Comparison of ENCODE assay signal across 8 mouse cellular contexts in genomic region chr7:3291197-3291596, GRCm38 (mm10). TPM values are rescaled to one million over a fixed set of nuclear protein-coding genes. Genes with fewer than 3 reads are reported as not detected.
DNase-seq lines count a peak whose midpoint lies in the region; ATAC-seq and TF ChIP-seq lines count a peak whose summit lies in the region.
"Had no signal": no experiment of that assay in that cellular context is flagged by ENCODE, and none has a peak within 500 bp of the region (broad histone marks: within the 10 kb centered on the region; RNA-seq: fewer than 3 reads in every experiment).

No protein-coding gene starts in this region.

- DNase-seq in MN1 (ENCODE audit: low spot score): peak; percentile 68
- peak; percentile 55 for DNase-seq in heart, postnatal 0 days (ENCODE audit: low spot score)
- DNase-seq in frontal cortex, postnatal 10 days (ENCODE audit: low spot score in 2 of 2): no peak
- DNase-seq in frontal cortex, postnatal 14 days (ENCODE audit: low spot score in 2 of 2): no peak

- TF ChIP-seq POLR2A in cortical plate, adult 2 months (IDR thresholded peaks at IDR 0.05; ENCODE audit: extremely low read depth, insufficient read depth, low read length): no peak

- no peak for TF ChIP-seq EP300 in heart, postnatal 0 days (IDR thresholded peaks at IDR 0.05; ENCODE audit: low read depth)

- no peaks in the 10 kb centered on the region for H3K27me3 ChIP-seq in heart, postnatal 0 days (ENCODE audit: control insufficient read depth, insufficient read depth, low read length)
- H3K27me3 ChIP-seq in liver, embryonic 12.5 days (replicated peaks): no peaks in the 10 kb centered on the region
- H3K27me3 ChIP-seq in neural tube, embryonic 12.5 days (replicated peaks): no peaks in the 10 kb centered on the region

- no peak for TF ChIP-seq CTCF in cortical plate, adult 2 months (IDR thresholded peaks at IDR 0.05; ENCODE audit: extremely low read depth, insufficient read depth, low read length)
- no peak for TF ChIP-seq CTCF in heart, postnatal 0 days (IDR thresholded peaks at IDR 0.05; ENCODE audit: low read depth)

- ATAC-seq in heart, postnatal 0 days (ENCODE audit: insufficient read depth, low read depth): peak; percentile 24; the same call in 1 of the 2 replicates
- no peak for ATAC-seq in liver, embryonic 12.5 days
- ATAC-seq in neural tube, embryonic 12.5 days (ENCODE audit: low FRiP score, low read depth): peak; percentile 4; the same call in 1 of the 2 replicates

- H3K27ac ChIP-seq in cortical plate, adult 2 months (ENCODE audit: insufficient read depth, low read length): no peak overlapping the region
- peak overlapping the region; percentile 93 for H3K27ac ChIP-seq in heart, postnatal 0 days (ENCODE audit: low read depth)
- no peak overlapping the region for H3K27ac ChIP-seq in liver, embryonic 12.5 days
- no peak overlapping the region for H3K27ac ChIP-seq in neural tube, embryonic 12.5 days

- peak overlapping the region; percentile 77 for H3K9ac ChIP-seq in heart, postnatal 0 days (replicated peaks; ENCODE audit: low read depth, low read length)
- no peak overlapping the region for H3K9ac ChIP-seq in liver, embryonic 12.5 days
- H3K9ac ChIP-seq in neural tube, embryonic 12.5 days: 0 out of 2 replicates have a peak overlapping the region, but pooled peaks have one; percentile 13

- H3K4me2 ChIP-seq in heart, postnatal 0 days (ENCODE audit: low read depth, low read length): peak overlapping the region; percentile 68
- H3K4me2 ChIP-seq in liver, embryonic 12.5 days: peak overlapping the region; percentile 73
- H3K4me2 ChIP-seq in neural tube, embryonic 12.5 days (replicated peaks): peak overlapping the region; percentile 63

- WGBS in heart, postnatal 0 days: 7% methylated on average over 6 of the region's 6 CpGs
- WGBS in liver, embryonic 12.5 days (ENCODE audit: insufficient replicate concordance): 44% methylated on average over 6 of the region's 6 CpGs
- 24% methylated on average over 6 of the region's 6 CpGs for WGBS in neural tube, embryonic 12.5 days

- peak overlapping the region; percentile 5 for H3K4me3 ChIP-seq in cortical plate, adult 2 months (ENCODE audit: insufficient read depth, low read length)
- peak overlapping the region; percentile 64 for H3K4me3 ChIP-seq in heart, postnatal 0 days (ENCODE audit: low read depth, low read length)
- peak overlapping the region; percentile 46 for H3K4me3 ChIP-seq in liver, embryonic 12.5 days
- peak overlapping the region; percentile 39 for H3K4me3 ChIP-seq in neural tube, embryonic 12.5 days

- H3K4me1 ChIP-seq in cortical plate, adult 2 months (ENCODE audit: control insufficient read depth, insufficient read depth, low read length): peaks cover 3% of the 10 kb centered on the region; the same call in 1 of the 2 replicates
- H3K4me1 ChIP-seq in heart, postnatal 0 days (ENCODE audit: control insufficient read depth, insufficient read depth): peaks cover 21% of the 10 kb centered on the region
- peaks cover 65% of the 10 kb centered on the region for H3K4me1 ChIP-seq in liver, embryonic 12.5 days
- peaks cover 28% of the 10 kb centered on the region; the same call in 1 of the 2 replicates for H3K4me1 ChIP-seq in neural tube, embryonic 12.5 days

- H3K36me3 ChIP-seq in heart, postnatal 0 days (replicated peaks; ENCODE audit: control insufficient read depth, insufficient read depth, low read length): peaks cover 24% of the 10 kb centered on the region
- 0 out of 2 replicates have a peak, but pooled peaks cover 6% of the 10 kb centered on the region for H3K36me3 ChIP-seq in liver, embryonic 12.5 days
- H3K36me3 ChIP-seq in neural tube, embryonic 12.5 days: 0 out of 2 replicates have a peak, but pooled peaks cover 6% of the 10 kb centered on the region

- H3K9me3 ChIP-seq in heart, postnatal 0 days (replicated peaks; ENCODE audit: control insufficient read depth, low read length): no peaks in the 10 kb centered on the region
- no peaks in the 10 kb centered on the region for H3K9me3 ChIP-seq in liver, embryonic 12.5 days (replicated peaks)
- no peaks in the 10 kb centered on the region for H3K9me3 ChIP-seq in neural tube, embryonic 12.5 days

RNA-seq across cellular contexts. Expression of gene Prkcg, which starts 2.2 kb away (rescaled TPM):
- 148 and 167 TPM in 2 replicates for polyA plus RNA-seq in cortical plate, adult 2 months (2012; rRNA removed)
- 1.8 and 4.2 TPM in 2 replicates for total RNA-seq in heart, postnatal 0 days (2014; rRNA removed; ENCODE audit: low replicate concordance)
- 0.30 and 0.40 TPM in 2 replicates for polyA plus RNA-seq in heart, postnatal 0 days (2015; fragmentation: Nextera tagmentation; extraction: Ambion mirVana)
- polyA plus RNA-seq in liver, embryonic 12.5 days (2016; fragmentation: Nextera tagmentation; extraction: Ambion mirVana): 0.04 TPM in 2 replicates
- polyA plus RNA-seq in neural tube, embryonic 12.5 days (2016; fragmentation: Nextera tagmentation; extraction: Ambion mirVana): 0.24 and 0.25 TPM in 2 replicates

RNA-seq across cellular contexts. Expression of gene Myadm, which starts 2.3 kb away (rescaled TPM):
- 70.8 and 76.1 TPM in 2 replicates for polyA plus RNA-seq in cortical plate, adult 2 months (2012; rRNA removed)
- 223 and 238 TPM in 2 replicates for total RNA-seq in heart, postnatal 0 days (2014; rRNA removed; ENCODE audit: low replicate concordance)
- polyA plus RNA-seq in heart, postnatal 0 days (2015; fragmentation: Nextera tagmentation; extraction: Ambion mirVana): 119 and 123 TPM in 2 replicates
- polyA plus RNA-seq in liver, embryonic 12.5 days (2016; fragmentation: Nextera tagmentation; extraction: Ambion mirVana): 16.6 and 17.5 TPM in 2 replicates
- 33.9 and 37.2 TPM in 2 replicates for polyA plus RNA-seq in neural tube, embryonic 12.5 days (2016; fragmentation: Nextera tagmentation; extraction: Ambion mirVana)

RNA-seq across cellular contexts. Expression of gene Cacng7, which starts 41.6 kb away (rescaled TPM):
- 207 and 214 TPM in 2 replicates for polyA plus RNA-seq in cortical plate, adult 2 months (2012; rRNA removed)
- 4.0 and 6.3 TPM in 2 replicates for total RNA-seq in heart, postnatal 0 days (2014; rRNA removed; ENCODE audit: low replicate concordance)
- polyA plus RNA-seq in heart, postnatal 0 days (2015; fragmentation: Nextera tagmentation; extraction: Ambion mirVana): 0.15 and 0.29 TPM in 2 replicates
- polyA plus RNA-seq in liver, embryonic 12.5 days (2016; fragmentation: Nextera tagmentation; extraction: Ambion mirVana): 0.07 TPM in 1 of 2 replicates, not detected in the other
- 2.3 and 3.8 TPM in 2 replicates for polyA plus RNA-seq in neural tube, embryonic 12.5 days (2016; fragmentation: Nextera tagmentation; extraction: Ambion mirVana)

RNA-seq across cellular contexts. Expression of gene Nlrp12, which starts 41.7 kb away (rescaled TPM):
- 0.04 TPM in 1 of 2 replicates, not detected in the other for polyA plus RNA-seq in cortical plate, adult 2 months (2012; rRNA removed)
- under 0.01 TPM in 1 of 2 replicates, not detected in the other for total RNA-seq in heart, postnatal 0 days (2014; rRNA removed; ENCODE audit: low replicate concordance)
- 0.01 TPM in 2 replicates for polyA plus RNA-seq in heart, postnatal 0 days (2015; fragmentation: Nextera tagmentation; extraction: Ambion mirVana)
- 0.07 TPM in 1 of 2 replicates, not detected in the other for polyA plus RNA-seq in liver, embryonic 12.5 days (2016; fragmentation: Nextera tagmentation; extraction: Ambion mirVana)
- 0.11 TPM in 1 of 2 replicates, not detected in the other for polyA plus RNA-seq in neural tube, embryonic 12.5 days (2016; fragmentation: Nextera tagmentation; extraction: Ambion mirVana)
- total RNA-seq: gastrocnemius, postnatal 4 days had no signal

Comparison
In these comparisons a context has a peak if more than half of its experiments do, and no peak if none do; other contexts are left out.
1. DNase-seq: peak in MN1 (single experiment) and heart, postnatal 0 days (single experiment); none in frontal cortex, postnatal 10 days (0 of 2) and frontal cortex, postnatal 14 days (0 of 2).
2. H3K4me3 ChIP-seq: peak in every context shown above with its lines; median percentile 64 in heart, postnatal 0 days; 46 in liver, embryonic 12.5 days; 39 in neural tube, embryonic 12.5 days; 5 in cortical plate, adult 2 months.
3. RNA of gene Prkcg, which starts 2.2 kb away (polyA plus RNA-seq): 148 to 167 TPM in cortical plate, adult 2 months; 0.30 to 0.40 TPM in heart, postnatal 0 days, 0.24 to 0.25 TPM in neural tube, embryonic 12.5 days and 0.04 TPM in liver, embryonic 12.5 days; every median in the first group is over 100 times any median in the second.
4. RNA of gene Cacng7, which starts 41.6 kb away (polyA plus RNA-seq): 207 to 214 TPM in cortical plate, adult 2 months; 2.3 to 3.8 TPM in neural tube, embryonic 12.5 days, 0.15 to 0.29 TPM in heart, postnatal 0 days and 0.07 TPM in liver, embryonic 12.5 days; every median in the first group is over 10 times any median in the second.
5. Peak in every context shown above with its lines, with median percentiles within 50 percentile points of each other: H3K4me2 ChIP-seq.